Mouse (Mus musculus) embryonic fibroblast, embryonic 13.5 days (primary cell): ENCODE data around the gene Fam98b.

Experiments
- CTCF ChIP-seq: IDR thresholded peaks from 2 replicates; pipeline ENCODE4 v1.5.1; 2011; ENCODE audit warnings: mild to moderate bottlenecking, control low read depth, low read length, moderate library complexity, borderline replicate concordance; ENCODE audit not compliant: insufficient read depth
- POLR2A ChIP-seq: IDR thresholded peaks from 2 replicates; pipeline ENCODE4 v1.6.1; 2011; ENCODE audit warnings: low read depth, mild to moderate bottlenecking, control low read depth, low read length, moderate library complexity

DNA sequence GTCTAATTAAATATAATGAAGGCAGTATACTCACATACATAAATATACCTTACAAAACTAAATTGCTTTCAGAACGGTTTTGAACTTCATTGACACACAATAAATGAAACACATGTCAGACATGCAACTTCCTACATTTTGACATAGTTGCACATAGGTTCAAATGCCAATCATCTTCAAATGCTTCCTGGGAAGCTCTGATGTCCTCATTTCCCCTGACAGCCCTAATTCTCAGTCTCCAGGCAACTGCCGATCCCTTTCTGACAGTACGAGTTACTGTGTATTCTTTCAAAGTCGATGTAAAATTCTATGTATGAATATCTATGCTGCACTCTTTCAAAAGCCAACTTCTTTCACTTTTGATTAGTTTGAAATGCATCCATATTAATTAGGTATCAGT, 7.6 kb upstream of the Fam98b start:
- TF ChIP-seq CTCF: no peak
- no peak for TF ChIP-seq POLR2A
